Mouse (Mus musculus) urinary bladder, postnatal 36 days (tissue): ENCODE measurements around the gene Rilp.

Experiments
- DNase-seq, 2 experiments: peaks; one replicate each; pipeline ENCODE4 v3.0.0; 2022; ENCODE audit warnings: low spot score in 2 of 2, mixed read lengths in 1 of 2

Gene Rilp

GRCm38 (mm10) chr11:75557142-75557541 lies 47.2 kb downstream of the Rilp start:
- no peak for DNase-seq

- DNase-seq, result no peak
Measured at GRCm38 (mm10) chr11:75558101-75558500, 48.2 kb downstream of the Rilp start.

GRCm38 (mm10) chr11:75559870-75560504 lies 50.1 kb downstream of the Rilp start:
- no peak for DNase-seq

- no peak for DNase-seq
Measured at GRCm38 (mm10) chr11:75560530-75561409, 50.9 kb downstream of the Rilp start.

- no peak for DNase-seq
Measured at GRCm38 (mm10) chr11:75561410-75561791, 51.5 kb downstream of the Rilp start.
